Mouse (Mus musculus) olfactory bulb, adult 2 months (tissue): ENCODE data around the gene Adamts12.

ENCODE experiments used
- CTCF ChIP-seq: fragments of 200-500 bp; IDR thresholded peaks from 2 replicates; pipeline ENCODE4 v1.5.1; 2012; ENCODE audit warnings: low read depth, mild to moderate bottlenecking, low read length, moderate library complexity; ENCODE audit not compliant: insufficient read depth
- POLR2A ChIP-seq: fragments of 200-500 bp; IDR thresholded peaks from 2 replicates; pipeline ENCODE4 v1.6.1; 2012; ENCODE audit warnings: mild to moderate bottlenecking, low read depth, low read length, moderate library complexity; ENCODE audit not compliant: insufficient read depth

DNA sequence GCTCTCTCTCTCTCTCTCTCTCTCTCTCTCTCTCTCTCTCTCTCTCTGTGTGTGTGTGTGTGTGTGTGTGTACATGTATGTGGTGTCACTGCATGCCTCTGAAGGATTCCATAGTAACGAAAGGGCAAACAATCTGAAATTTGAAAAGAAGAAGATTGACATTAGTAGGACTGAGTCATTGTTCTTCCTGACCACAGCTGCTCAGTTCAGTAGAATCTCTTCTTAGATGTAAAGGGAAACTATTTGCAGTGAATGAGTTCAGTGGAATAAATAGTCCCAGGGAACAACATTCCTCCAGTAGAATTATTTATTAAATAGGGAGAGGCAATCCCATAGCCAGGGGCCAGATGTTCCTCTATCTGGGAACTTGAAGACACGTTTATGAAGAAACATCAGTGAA, 40.5 kb downstream of the Adamts12 start:
- TF ChIP-seq CTCF (no peak), POLR2A (no peak)
